Mouse (Mus musculus) ES-E14 (cell line): ENCODE measurements around the gene Btbd8.

ENCODE experiments used
- HCFC1 ChIP-seq: IDR thresholded peaks from 2 replicates; pipeline ENCODE4 v1.6.1; 2012; ENCODE audit warnings: low read length, inconsistent platforms, borderline replicate concordance; ENCODE audit not compliant: insufficient read depth
- ZC3H11A ChIP-seq: IDR thresholded peaks from 2 replicates; pipeline ENCODE4 v1.6.1; 2012; ENCODE audit warnings: low read depth, mild to moderate bottlenecking, inconsistent platforms, low read length, borderline replicate concordance

- no peak for TF ChIP-seq HCFC1
- TF ChIP-seq ZC3H11A, result no peak
These were observed 6.5 kb downstream of the Btbd8 start for GRCm38 (mm10) chr5:107444251-107444650.
